Mouse (Mus musculus): ENCODE measurements around the gene Gm5737.

Gm5737 gene

GRCm38 (mm10) chr7:120878271-120878670, 66.1 kb downstream of the Gm5737 start:
- no peak for DNase-seq (ENCODE audit: low spot score)

GRCm38 (mm10) chr7:120879972-120880371, 67.8 kb downstream of the Gm5737 start:
- DNase-seq (ENCODE audit: low spot score), result no peak

- no peak for DNase-seq (ENCODE audit: low spot score)
Measured at GRCm38 (mm10) chr7:120880770-120881169, 68.6 kb downstream of the Gm5737 start.
